ENCODE assay signal across 15 mouse cellular contexts in the genomic region with DNA sequence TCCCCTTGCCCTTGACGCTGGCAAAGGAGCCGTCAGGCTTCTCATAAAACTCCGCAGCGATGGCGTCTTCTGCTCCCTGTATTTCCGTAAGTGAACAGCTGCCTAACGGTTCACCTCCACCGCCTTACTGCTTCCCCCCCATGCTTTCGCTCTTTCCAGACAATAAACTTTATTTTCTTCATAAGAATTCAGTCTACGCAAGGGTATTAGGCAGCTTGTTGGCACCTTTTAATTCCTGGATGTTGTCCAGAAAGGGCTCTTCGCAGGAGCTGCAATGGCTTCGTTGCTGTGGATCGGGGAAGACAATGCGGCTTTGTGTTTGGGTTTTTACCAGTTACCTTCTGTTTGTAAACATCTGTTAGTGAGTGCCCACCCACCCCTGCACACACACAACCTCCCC.
A peak's percentile ranks its signal among the peaks of the same experiment; 100 is the strongest.
DNase-seq lines count a peak whose midpoint lies in the region; ATAC-seq lines count a peak whose summit lies in the region.
"Had no signal": no experiment of that assay in that cellular context is flagged by ENCODE, and none has a peak within 500 bp of the region (broad histone marks: within the 10 kb centered on the region; RNA-seq: fewer than 3 reads in every experiment).

No protein-coding gene starts in this region.

- H3K4me3 ChIP-seq in forebrain, embryonic 15.5 days = 0 out of 2 replicates have a peak overlapping the region, but pooled peaks have one; percentile 0
- H3K4me3 ChIP-seq in forebrain, embryonic 12.5 days (replicated peaks) = no peak overlapping the region
- no peak overlapping the region for H3K4me3 ChIP-seq in lung, embryonic 16.5 days (ENCODE audit: low read length)
- peak overlapping the region; percentile 25 for H3K4me3 ChIP-seq in limb, embryonic 13.5 days
- no peak overlapping the region for H3K4me3 ChIP-seq in heart, embryonic 12.5 days
- H3K4me3 ChIP-seq: embryonic facial prominence, embryonic 13.5 days; heart, embryonic 10.5 days had no signal

- no peak overlapping the region for H3K9ac ChIP-seq in forebrain, embryonic 15.5 days (replicated peaks)
- H3K9ac ChIP-seq in forebrain, embryonic 12.5 days = no peak overlapping the region
- no peak overlapping the region for H3K9ac ChIP-seq in lung, embryonic 16.5 days (ENCODE audit: low read length)
- H3K9ac ChIP-seq in limb, embryonic 13.5 days = no peak overlapping the region
- H3K9ac ChIP-seq in heart, embryonic 12.5 days = no peak overlapping the region
- H3K9ac ChIP-seq: embryonic facial prominence, embryonic 13.5 days had no signal

- H3K36me3 ChIP-seq in forebrain, embryonic 15.5 days = no peaks in the 10 kb centered on the region
- no peaks in the 10 kb centered on the region for H3K36me3 ChIP-seq in forebrain, embryonic 12.5 days (replicated peaks)
- H3K36me3 ChIP-seq in lung, embryonic 16.5 days (ENCODE audit: control insufficient read depth, insufficient read depth, low read length) = no peaks in the 10 kb centered on the region
- no peaks in the 10 kb centered on the region for H3K36me3 ChIP-seq in limb, embryonic 13.5 days
- H3K36me3 ChIP-seq in heart, embryonic 12.5 days = no peaks in the 10 kb centered on the region
- H3K36me3 ChIP-seq: embryonic facial prominence, embryonic 13.5 days; heart, embryonic 10.5 days had no signal

- no peaks in the 10 kb centered on the region for H3K9me3 ChIP-seq in forebrain, embryonic 15.5 days
- H3K9me3 ChIP-seq in forebrain, embryonic 12.5 days = no peaks in the 10 kb centered on the region
- no peaks in the 10 kb centered on the region for H3K9me3 ChIP-seq in lung, embryonic 16.5 days (ENCODE audit: control insufficient read depth, low read length)
- H3K9me3 ChIP-seq in limb, embryonic 13.5 days = no peaks in the 10 kb centered on the region
- H3K9me3 ChIP-seq in heart, embryonic 12.5 days (replicated peaks) = no peaks in the 10 kb centered on the region
- H3K9me3 ChIP-seq: embryonic facial prominence, embryonic 13.5 days; heart, embryonic 10.5 days had no signal

- H3K4me2 ChIP-seq in forebrain, embryonic 15.5 days (replicated peaks) = peak overlapping the region; percentile 20
- H3K4me2 ChIP-seq in forebrain, embryonic 12.5 days = no peak overlapping the region; the same call in 1 of the 2 replicates
- H3K4me2 ChIP-seq in lung, embryonic 16.5 days (ENCODE audit: low read depth, low read length) = peak overlapping the region; percentile 13; the same call in 1 of the 2 replicates
- H3K4me2 ChIP-seq in limb, embryonic 13.5 days (replicated peaks) = peak overlapping the region; percentile 54
- H3K4me2 ChIP-seq in heart, embryonic 12.5 days = no peak overlapping the region
- H3K4me2 ChIP-seq: embryonic facial prominence, embryonic 13.5 days had no signal

- DNase-seq in lung, postnatal 25 days (ENCODE audit: low spot score) = no peak
- peak; percentile 52 for DNase-seq in cerebellum, adult 9-11 months
- DNase-seq in adrenal gland, postnatal 4 days (ENCODE audit: low spot score in 2 of 2) = no peak
- DNase-seq: adrenal gland, postnatal 10 days; gastrocnemius, postnatal 25 days; heart, postnatal 4 days; thymus, adult 2 months had no signal

- no peak for ATAC-seq in forebrain, embryonic 15.5 days (replicated peaks)
- ATAC-seq in forebrain, embryonic 12.5 days (ENCODE audit: low FRiP score) = no peak
- no peak; the same call in 1 of the 2 replicates for ATAC-seq in lung, embryonic 16.5 days (ENCODE audit: low read depth)
- ATAC-seq in limb, embryonic 13.5 days (ENCODE audit: low FRiP score, low read depth) = no peak
- ATAC-seq in heart, embryonic 12.5 days (ENCODE audit: insufficient number of reproducible peaks, low FRiP score) = no peak
- ATAC-seq: intestine, postnatal 0 days had no signal

- no peak overlapping the region for H3K27ac ChIP-seq in forebrain, embryonic 15.5 days (replicated peaks)
- no peak overlapping the region for H3K27ac ChIP-seq in forebrain, embryonic 12.5 days
- H3K27ac ChIP-seq in lung, embryonic 16.5 days (ENCODE audit: low read length) = no peak overlapping the region
- no peak overlapping the region for H3K27ac ChIP-seq in limb, embryonic 13.5 days
- no peak overlapping the region for H3K27ac ChIP-seq in heart, embryonic 12.5 days (ENCODE audit: poor library complexity, severe bottlenecking)
- H3K27ac ChIP-seq: embryonic facial prominence, embryonic 13.5 days; heart, embryonic 10.5 days had no signal

- 0 out of 2 replicates have a peak, but pooled peaks cover 3% of the 10 kb centered on the region for H3K27me3 ChIP-seq in forebrain, embryonic 15.5 days
- H3K27me3 ChIP-seq in forebrain, embryonic 12.5 days = peaks cover 9% of the 10 kb centered on the region; the same call in 1 of the 2 replicates
- no peaks in the 10 kb centered on the region; the same call in 1 of the 2 replicates for H3K27me3 ChIP-seq in lung, embryonic 16.5 days (ENCODE audit: control insufficient read depth, insufficient read depth, low read depth, low read length)
- peaks cover 63% of the 10 kb centered on the region for H3K27me3 ChIP-seq in limb, embryonic 13.5 days
- H3K27me3 ChIP-seq in heart, embryonic 12.5 days (replicated peaks) = no peaks in the 10 kb centered on the region

- peaks cover 8% of the 10 kb centered on the region; the same call in 1 of the 2 replicates for H3K4me1 ChIP-seq in forebrain, embryonic 15.5 days
- H3K4me1 ChIP-seq in forebrain, embryonic 12.5 days = peaks cover 6% of the 10 kb centered on the region
- no peaks in the 10 kb centered on the region; the same call in 1 of the 2 replicates for H3K4me1 ChIP-seq in lung, embryonic 16.5 days (replicated peaks; ENCODE audit: control insufficient read depth, insufficient read depth, low read length)
- H3K4me1 ChIP-seq in limb, embryonic 13.5 days = peaks cover 22% of the 10 kb centered on the region
- no peaks in the 10 kb centered on the region for H3K4me1 ChIP-seq in heart, embryonic 12.5 days (replicated peaks)
- H3K4me1 ChIP-seq: embryonic facial prominence, embryonic 13.5 days; heart, embryonic 10.5 days had no signal

- WGBS in forebrain, embryonic 15.5 days = 41% methylated on average over 14 of the region's 14 CpGs
- 71% methylated on average over 14 of the region's 14 CpGs for WGBS in forebrain, embryonic 12.5 days
- WGBS in lung, embryonic 16.5 days = 82% methylated on average over 14 of the region's 14 CpGs
- 28% methylated on average over 14 of the region's 14 CpGs for WGBS in limb, embryonic 13.5 days
- 85% methylated on average over 14 of the region's 14 CpGs for WGBS in heart, embryonic 12.5 days

Comparison
In these comparisons a context has a peak if more than half of its experiments do, and no peak if none do; other contexts are left out.
1. H3K4me2 ChIP-seq: peak in forebrain, embryonic 15.5 days (single experiment), lung, embryonic 16.5 days (single experiment) and limb, embryonic 13.5 days (single experiment); none in forebrain, embryonic 12.5 days (single experiment) and heart, embryonic 12.5 days (single experiment).
2. H3K4me3 ChIP-seq: peak in forebrain, embryonic 15.5 days (single experiment) and limb, embryonic 13.5 days (single experiment); none in forebrain, embryonic 12.5 days (single experiment), lung, embryonic 16.5 days (single experiment) and heart, embryonic 12.5 days (single experiment).